Mouse (Mus musculus): ENCODE data around the gene Kdm8. TPM values are rescaled to one million over a fixed set of nuclear protein-coding genes. Genes with fewer than 3 reads are reported as not detected.

Kdm8 gene
- polyA plus RNA-seq (2017; shearing (Covaris generic)), result 6.9 TPM

DNA sequence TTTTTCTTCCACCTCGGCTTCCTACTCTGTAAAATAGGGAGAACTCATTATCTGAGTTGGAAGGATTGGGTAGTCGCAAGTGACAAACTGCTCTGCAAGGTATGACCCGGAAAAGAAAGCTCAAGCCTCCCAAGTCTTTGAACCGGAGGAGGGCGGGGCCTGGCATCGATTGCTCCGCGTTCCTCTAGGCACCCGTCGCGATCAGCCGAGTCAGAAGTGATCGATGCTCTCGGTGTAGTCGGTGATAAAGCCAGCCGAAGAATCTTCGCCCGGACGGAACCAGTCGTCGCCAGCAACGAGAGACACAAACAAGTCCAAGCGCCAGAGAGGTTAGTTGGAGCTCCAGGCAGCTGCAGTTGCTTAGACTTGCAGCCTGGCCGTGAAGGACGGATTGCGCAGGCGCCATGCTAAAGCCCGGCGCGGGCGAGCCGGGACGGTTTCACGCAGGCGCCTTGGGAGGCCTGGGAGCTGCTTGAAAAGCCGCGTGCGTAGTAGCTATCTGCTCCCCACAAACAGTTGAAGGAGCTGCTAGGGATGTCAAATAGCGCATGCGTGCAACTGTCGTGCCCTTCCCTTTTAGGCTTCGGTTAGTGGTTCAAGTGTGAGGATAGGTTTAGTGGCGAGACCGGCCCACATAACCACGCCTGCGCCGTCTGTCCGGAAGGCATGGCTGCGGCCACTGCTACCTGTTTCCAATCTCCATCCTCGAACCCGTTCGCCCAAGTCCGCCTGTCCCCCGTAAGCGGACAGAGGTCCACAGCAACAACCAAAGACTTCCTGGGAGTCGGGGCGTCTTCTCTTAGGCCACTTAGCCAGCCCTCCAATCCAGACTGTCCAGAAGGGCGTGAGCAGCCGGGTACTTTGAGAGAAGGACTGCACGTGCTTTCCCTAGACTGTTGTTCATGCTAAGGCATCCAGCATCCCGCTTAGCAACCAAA is at the start of gene Kdm8:
Gene Kdm8, plus strand, starts transcription at position 213 of the 938 bp plus-strand sequence.

DNA sequence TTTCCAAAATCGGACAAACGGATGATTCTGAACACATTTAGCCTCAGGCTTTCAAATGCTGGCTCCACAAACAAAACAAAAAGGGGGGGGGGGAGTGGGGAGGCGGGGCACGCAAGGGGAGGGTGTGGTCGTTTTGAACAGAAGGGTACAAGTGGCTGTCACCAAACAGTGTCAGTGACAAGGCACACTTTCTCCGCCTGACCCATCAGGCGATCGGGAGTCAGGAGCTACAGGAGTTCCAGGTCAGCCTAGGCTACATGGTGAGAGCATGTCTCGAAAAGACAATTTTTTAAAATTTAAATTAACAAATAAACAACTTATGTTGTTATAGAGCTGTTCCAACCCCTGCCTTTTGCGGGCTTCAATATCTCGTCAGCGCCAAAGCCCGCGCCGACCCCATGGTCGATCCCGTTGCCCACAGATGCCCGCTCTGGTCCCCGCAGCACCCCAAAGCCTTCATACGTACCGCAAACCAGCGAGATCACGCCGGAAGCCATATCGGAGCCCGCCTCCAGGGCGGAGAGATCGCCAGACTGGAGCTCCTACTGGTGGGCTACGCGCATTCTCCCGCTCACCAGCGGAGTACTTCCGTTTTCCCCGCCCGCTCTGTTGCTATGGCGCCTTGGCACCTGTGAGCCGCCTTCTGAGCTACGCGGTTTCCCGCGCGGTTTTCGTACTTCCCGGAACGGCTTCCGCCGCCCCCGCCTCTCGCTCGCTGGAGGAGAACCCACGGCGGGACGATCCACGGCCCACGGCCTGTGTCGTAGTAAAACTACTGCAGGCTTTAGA is 46.7 kb downstream of the Kdm8 start, which contains the start of gene Nsmce1:
Gene Nsmce1, minus strand, starts transcription at position 650 of the 789 bp plus-strand sequence.

Other genes with a start within 250 kb of the Kdm8 start
- gene Nsmce1, start 46.9 kb downstream of the Kdm8 start, polyA plus RNA-seq (2017; shearing (Covaris generic)), result 146 TPM
- 214 TPM for gene Il4ra, start 107.4 kb downstream of the Kdm8 start, polyA plus RNA-seq (2017; shearing (Covaris generic))
- gene Il21r, start 158.8 kb downstream of the Kdm8 start, polyA plus RNA-seq (2017; shearing (Covaris generic)), result 329 TPM

Measured in CD4-positive, CD25-positive, alpha-beta regulatory T cell (primary cell).